Mouse (Mus musculus) embryonic fibroblast, embryonic 13.5 days (primary cell): ENCODE data around the gene Cav2.

Experiments used
- CTCF ChIP-seq: IDR thresholded peaks from 2 replicates; pipeline ENCODE4 v1.5.1; 2011; ENCODE audit warnings: mild to moderate bottlenecking, control low read depth, low read length, moderate library complexity, borderline replicate concordance; ENCODE audit not compliant: insufficient read depth
- POLR2A ChIP-seq: IDR thresholded peaks from 2 replicates; pipeline ENCODE4 v1.6.1; 2011; ENCODE audit warnings: low read depth, mild to moderate bottlenecking, control low read depth, low read length, moderate library complexity

DNA sequence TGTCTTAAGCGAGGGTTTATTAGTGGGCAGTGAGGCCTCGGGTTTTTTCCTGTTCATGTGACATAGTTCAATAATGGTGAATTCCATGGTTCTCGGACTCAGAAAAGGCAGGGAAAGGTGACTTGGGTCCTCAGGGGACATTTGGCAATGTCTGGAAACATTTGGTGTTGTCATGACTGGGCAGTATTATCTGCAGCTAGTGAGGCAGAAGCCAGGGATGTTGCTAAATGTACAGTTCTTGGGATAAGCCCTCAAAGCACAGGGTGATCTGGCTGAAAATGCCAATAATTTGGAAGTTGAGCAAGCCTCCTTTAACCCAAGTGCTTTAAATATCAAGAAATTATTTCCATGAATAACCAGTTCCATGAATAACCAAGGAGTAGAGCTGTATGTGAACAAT, 2.6 kb upstream of the Cav2 start:
- TF ChIP-seq CTCF (no peak), POLR2A (no peak)
